Mouse (Mus musculus): ENCODE data around the gene Il25. TPM values are rescaled to one million over a fixed set of nuclear protein-coding genes. Genes with fewer than 3 reads are reported as not detected.
A peak's percentile ranks its signal among the peaks of the same experiment; 100 is the strongest.

Il25 gene
- polyA plus RNA-seq (2012; rRNA removed) = 0.26 and 0.43 TPM in 2 replicates

DNA sequence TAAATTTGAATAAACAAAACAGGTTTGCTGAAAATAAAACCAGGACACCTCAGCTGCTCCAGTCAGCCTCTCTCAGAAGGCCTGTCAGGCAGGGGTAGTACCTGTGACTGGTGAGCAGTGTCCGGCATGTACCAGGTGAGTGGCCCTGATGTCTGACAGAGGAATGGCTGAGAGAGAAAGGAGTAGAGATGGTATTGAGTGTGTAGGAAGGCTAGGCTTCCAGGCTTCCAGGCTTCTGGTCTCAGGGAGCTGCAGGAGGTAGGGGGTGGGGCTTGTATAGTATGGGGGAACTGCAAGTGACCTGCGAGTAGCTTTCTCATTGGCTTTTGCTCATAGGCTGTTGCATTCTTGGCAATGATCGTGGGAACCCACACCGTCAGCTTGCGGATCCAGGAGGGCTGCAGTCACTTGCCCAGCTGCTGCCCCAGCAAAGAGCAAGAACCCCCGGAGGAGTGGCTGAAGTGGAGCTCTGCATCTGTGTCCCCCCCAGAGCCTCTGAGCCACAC, at the start of gene Il25:
Il25 (plus strand) TSS at position 51 of the 506 bp plus-strand sequence.
- no peak within 1 kb of the TSS for H3K27ac ChIP-seq (ENCODE audit: insufficient read depth, low read length)

DNA sequence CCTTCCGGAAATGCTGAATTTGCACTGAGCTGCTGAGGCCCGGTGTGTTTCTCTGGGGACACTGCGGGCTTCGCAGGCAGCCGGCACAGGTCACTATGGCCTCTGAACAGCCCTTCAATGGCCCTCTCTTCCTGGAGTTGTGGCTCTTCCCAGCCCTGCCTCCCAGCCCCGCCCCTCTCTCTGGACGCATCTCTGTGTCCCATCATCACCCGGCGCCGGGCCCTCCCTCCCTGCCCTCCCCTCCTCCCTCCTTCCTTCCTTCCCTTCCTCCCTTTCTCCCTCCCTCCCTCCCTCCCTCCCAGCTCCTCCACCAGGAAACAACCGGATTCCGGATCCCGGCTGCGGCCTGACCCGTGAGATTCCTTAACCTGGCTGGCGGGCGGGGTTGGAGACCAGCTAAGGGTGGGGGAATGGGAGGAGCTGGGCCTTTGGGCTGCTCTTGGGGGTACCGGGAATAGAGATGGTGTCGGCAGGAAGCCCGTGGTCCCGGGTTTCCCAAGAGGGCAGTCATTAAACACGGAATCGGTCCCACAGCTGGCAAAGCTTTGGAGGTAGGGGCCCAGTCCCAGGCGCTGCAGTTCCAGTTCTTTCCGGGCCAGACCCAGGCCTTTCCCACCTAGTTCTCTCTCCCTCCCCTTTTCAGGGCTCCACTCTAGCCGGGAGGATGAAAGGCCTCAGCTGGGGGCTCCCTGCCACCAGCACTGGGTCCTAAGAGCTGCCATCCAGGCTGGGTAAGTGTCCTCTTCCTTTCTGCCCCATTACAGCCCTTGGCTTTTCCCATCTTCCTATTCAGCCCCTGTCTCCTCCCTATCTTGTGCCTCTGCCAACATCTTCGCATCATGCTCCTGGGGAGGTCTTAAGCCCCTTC, 49.1 kb upstream of the Il25 start, which contains the start of the genes Bcl2l2 and Gm20521:
Bcl2l2 (plus strand) TSS at position 224 of the 868 bp plus-strand sequence.
Gm20521 (plus strand) TSS at position 288 of the 868 bp plus-strand sequence.
- WGBS = under 1% methylated on average over 26 of the region's 27 CpGs
- DNase-seq = peak; percentile 83 to 87
- TF ChIP-seq POLR2A (IDR thresholded peaks at IDR 0.05; ENCODE audit: borderline replicate concordance, insufficient read depth, low read length) (peak; percentile 77; the same call in 1 of the 2 replicates), CTCF (IDR thresholded peaks at IDR 0.05; ENCODE audit: borderline replicate concordance, insufficient read depth, low read depth, low read length) (no peak)
- peak within 1 kb of the TSS; percentile 86 for H3K27ac ChIP-seq (ENCODE audit: insufficient read depth, low read length)
- H3K4me3 ChIP-seq (replicated peaks; ENCODE audit: insufficient read depth, low read depth, low read length) = peak within 1 kb of the TSS; percentile 89
- H3K27me3 ChIP-seq (ENCODE audit: control insufficient read depth, insufficient read depth, low read length) = no peaks in the 10 kb centered on the region
- peaks cover 7% of the 10 kb centered on the region; the same call in 1 of the 2 replicates for H3K4me1 ChIP-seq (ENCODE audit: control insufficient read depth, insufficient read depth, low read length)

More for the DNA sequence above, at the start of gene Il25:
- Histone ChIP-seq H3K27me3 (ENCODE audit: control insufficient read depth, insufficient read depth, low read length) (no peaks in the 10 kb centered on the region), H3K4me3 (replicated peaks; ENCODE audit: insufficient read depth, low read depth, low read length) (no peak within 1 kb of the TSS), H3K4me1 (ENCODE audit: control insufficient read depth, insufficient read depth, low read length) (0 out of 2 replicates have a peak, but pooled peaks cover 3% of the 10 kb centered on the region)
- whole genome bisulfite sequencing = 38% methylated on average over 6 of the region's 6 CpGs
- DNase-seq = no peak
- TF ChIP-seq CTCF (IDR thresholded peaks at IDR 0.05; ENCODE audit: borderline replicate concordance, insufficient read depth, low read depth, low read length) (no peak), POLR2A (IDR thresholded peaks at IDR 0.05; ENCODE audit: borderline replicate concordance, insufficient read depth, low read length) (no peak)

DNA sequence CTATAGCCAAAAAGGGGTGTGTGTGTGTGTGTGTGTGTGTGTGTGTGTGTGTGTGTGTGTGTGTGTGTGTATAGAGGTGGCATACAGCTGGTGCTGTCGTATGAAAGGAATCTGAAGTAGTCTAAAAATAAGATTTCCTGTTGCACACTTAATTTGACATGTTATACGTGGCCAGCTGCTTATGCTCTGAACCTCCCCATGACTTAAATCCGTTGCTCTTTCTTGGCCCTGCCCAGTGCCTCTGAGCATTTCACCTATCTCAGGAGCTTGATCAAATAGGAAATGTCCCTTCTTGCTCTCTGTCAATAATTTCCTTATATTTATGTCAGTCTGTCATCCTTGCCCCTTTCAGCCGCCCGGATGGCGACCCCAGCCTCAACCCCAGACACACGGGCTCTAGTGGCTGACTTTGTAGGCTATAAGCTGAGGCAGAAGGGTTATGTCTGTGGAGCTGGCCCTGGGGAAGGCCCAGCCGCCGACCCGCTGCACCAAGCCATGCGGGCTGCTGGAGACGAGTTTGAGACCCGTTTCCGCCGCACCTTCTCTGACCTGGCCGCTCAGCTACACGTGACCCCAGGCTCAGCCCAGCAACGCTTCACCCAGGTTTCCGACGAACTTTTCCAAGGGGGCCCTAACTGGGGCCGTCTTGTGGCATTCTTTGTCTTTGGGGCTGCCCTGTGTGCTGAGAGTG, 48.3 kb upstream of the Il25 start:
- DNase-seq = no peak
- peak overlapping the region; percentile 72 for H3K27ac ChIP-seq (ENCODE audit: insufficient read depth, low read length)
- H3K27me3 ChIP-seq (ENCODE audit: control insufficient read depth, insufficient read depth, low read length) = no peaks in the 10 kb centered on the region
- 25% methylated on average over 21 of the region's 21 CpGs for WGBS
- peak overlapping the region; percentile 89 for H3K4me3 ChIP-seq (replicated peaks; ENCODE audit: insufficient read depth, low read depth, low read length)
- H3K4me1 ChIP-seq (ENCODE audit: control insufficient read depth, insufficient read depth, low read length) = peaks cover 7% of the 10 kb centered on the region; the same call in 1 of the 2 replicates
- TF ChIP-seq CTCF (IDR thresholded peaks at IDR 0.05; ENCODE audit: borderline replicate concordance, insufficient read depth, low read depth, low read length) (no peak), POLR2A (IDR thresholded peaks at IDR 0.05; ENCODE audit: borderline replicate concordance, insufficient read depth, low read length) (no peak)

DNA sequence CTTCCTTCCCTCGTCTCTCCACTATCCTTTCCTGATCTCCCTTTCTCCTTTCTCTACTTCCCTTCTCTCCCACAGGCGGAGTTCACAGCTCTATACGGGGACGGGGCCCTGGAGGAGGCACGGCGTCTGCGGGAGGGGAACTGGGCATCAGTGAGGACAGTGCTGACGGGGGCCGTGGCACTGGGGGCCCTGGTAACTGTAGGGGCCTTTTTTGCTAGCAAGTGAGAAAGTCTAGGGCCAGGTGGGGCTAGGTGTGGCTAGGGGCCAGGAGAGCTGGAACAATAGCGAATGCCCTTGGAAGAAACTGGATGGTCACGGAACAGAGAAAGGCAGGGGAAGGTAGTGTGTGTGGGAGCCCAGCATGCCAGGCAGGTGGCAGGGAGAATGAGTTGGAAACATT, 47.2 kb upstream of the Il25 start:
- Histone ChIP-seq H3K27ac (ENCODE audit: insufficient read depth, low read length) (no peak overlapping the region), H3K4me1 (ENCODE audit: control insufficient read depth, insufficient read depth, low read length) (peaks cover 7% of the 10 kb centered on the region; the same call in 1 of the 2 replicates), H3K27me3 (ENCODE audit: control insufficient read depth, insufficient read depth, low read length) (no peaks in the 10 kb centered on the region), H3K4me3 (replicated peaks; ENCODE audit: insufficient read depth, low read depth, low read length) (no peak overlapping the region)
- no peak for TF ChIP-seq POLR2A (IDR thresholded peaks at IDR 0.05; ENCODE audit: borderline replicate concordance, insufficient read depth, low read length)
- no peak for TF ChIP-seq CTCF (IDR thresholded peaks at IDR 0.05; ENCODE audit: borderline replicate concordance, insufficient read depth, low read depth, low read length)
- 82% methylated on average over 11 of the region's 11 CpGs for WGBS
- no peak for DNase-seq

DNA sequence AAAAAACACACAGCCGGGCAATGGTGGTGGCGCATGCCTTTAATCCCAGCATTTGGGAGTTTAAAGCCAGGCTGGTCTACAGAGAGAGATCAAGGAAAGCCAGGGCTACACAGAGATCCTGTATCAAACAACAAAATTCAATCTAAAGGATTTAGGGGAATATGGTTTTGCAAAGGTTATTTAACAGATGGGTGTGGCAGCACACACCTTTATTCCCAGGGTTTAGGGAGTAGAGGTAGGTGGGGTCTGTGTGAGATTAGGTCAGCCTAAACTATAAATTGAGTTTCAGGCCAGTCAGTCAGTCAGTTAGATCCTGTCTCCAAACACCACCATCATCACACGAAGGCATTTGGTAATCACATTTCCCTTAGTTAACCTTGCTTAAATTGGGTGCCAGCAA, 40.3 kb upstream of the Il25 start, which contains the start of gene Pabpn1:
Pabpn1 (plus strand) TSS at position 301 of the 400 bp plus-strand sequence.
- no peaks in the 10 kb centered on the region for H3K27me3 ChIP-seq (ENCODE audit: control insufficient read depth, insufficient read depth, low read length)
- no peak for DNase-seq
- peak within 1 kb of the TSS; percentile 50 for H3K4me3 ChIP-seq (replicated peaks; ENCODE audit: insufficient read depth, low read depth, low read length)
- WGBS = 94% methylated on average over 3 of the region's 3 CpGs
- no peaks in the 10 kb centered on the region for H3K4me1 ChIP-seq (ENCODE audit: control insufficient read depth, insufficient read depth, low read length)
- no peak within 1 kb of the TSS for H3K27ac ChIP-seq (ENCODE audit: insufficient read depth, low read length)
- TF ChIP-seq CTCF (IDR thresholded peaks at IDR 0.05; ENCODE audit: borderline replicate concordance, insufficient read depth, low read depth, low read length) = no peak
- no peak for TF ChIP-seq POLR2A (IDR thresholded peaks at IDR 0.05; ENCODE audit: borderline replicate concordance, insufficient read depth, low read length)

DNA sequence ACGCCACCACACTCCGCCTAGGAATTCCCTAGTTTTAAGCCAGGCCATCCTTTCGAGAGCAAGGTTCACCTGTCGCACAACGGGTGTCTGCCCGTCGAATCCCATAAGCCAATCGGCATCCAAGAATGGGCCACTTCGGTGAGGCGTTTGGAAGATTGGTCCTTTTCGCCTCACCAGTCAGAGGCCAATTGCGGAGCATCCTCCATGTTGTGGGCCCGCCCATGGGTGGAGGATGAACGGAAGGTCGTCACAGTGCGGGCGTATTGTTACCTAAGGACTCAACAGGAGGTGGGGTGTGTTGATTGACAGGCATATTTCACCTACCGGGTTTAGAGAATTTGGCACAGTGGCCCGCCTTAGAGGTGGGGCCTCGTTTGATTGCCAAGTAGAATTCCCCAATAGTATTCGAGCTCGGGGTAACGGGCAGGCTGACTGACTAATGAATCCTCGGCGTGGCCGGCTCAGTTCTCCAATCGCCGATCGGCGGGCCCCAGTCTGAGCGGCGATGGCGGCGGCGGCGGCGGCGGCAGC, 38.8 kb upstream of the Il25 start:
- 1% methylated on average over 38 of the region's 38 CpGs for WGBS
- H3K4me1 ChIP-seq (ENCODE audit: control insufficient read depth, insufficient read depth, low read length) = no peaks in the 10 kb centered on the region
- peak; percentile 99 to 100 for DNase-seq
- H3K27me3 ChIP-seq (ENCODE audit: control insufficient read depth, insufficient read depth, low read length) = no peaks in the 10 kb centered on the region
- H3K4me3 ChIP-seq (replicated peaks; ENCODE audit: insufficient read depth, low read depth, low read length) = peak overlapping the region; percentile 50
- no peak overlapping the region for H3K27ac ChIP-seq (ENCODE audit: insufficient read depth, low read length)
- peak; percentile 54; the same call in 1 of the 2 replicates for TF ChIP-seq POLR2A (IDR thresholded peaks at IDR 0.05; ENCODE audit: borderline replicate concordance, insufficient read depth, low read length)
- no peak for TF ChIP-seq CTCF (IDR thresholded peaks at IDR 0.05; ENCODE audit: borderline replicate concordance, insufficient read depth, low read depth, low read length)
